Mouse (Mus musculus): ENCODE measurements around the gene Nostrin. TPM values are rescaled to one million over a fixed set of nuclear protein-coding genes. Genes with fewer than 3 reads are reported as not detected.

Nostrin gene
- polyA plus RNA-seq, 1 experiment: not detected

DNA sequence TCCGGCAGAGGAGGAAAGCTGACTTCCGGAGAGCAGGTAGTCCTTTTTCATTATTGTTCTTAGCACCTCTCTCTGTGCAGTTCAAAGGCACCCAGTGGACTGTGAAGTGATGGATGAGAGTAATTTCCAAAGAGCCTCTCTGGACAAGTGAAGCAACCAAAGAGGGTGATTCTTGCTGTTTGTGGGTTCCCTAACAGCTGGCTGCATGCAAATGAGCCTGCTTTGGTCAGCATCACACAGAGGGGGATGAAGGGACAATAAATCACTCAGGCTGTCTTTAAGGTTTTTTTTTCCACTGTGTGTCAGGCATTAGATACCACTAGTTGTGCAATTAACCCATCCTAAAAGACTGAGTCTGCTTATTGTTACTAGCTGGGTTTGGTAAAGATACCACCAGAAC, 15.9 kb upstream of the Nostrin start:
- Histone ChIP-seq H3K36me3 (ENCODE audit: control insufficient read depth, insufficient read depth, low read length, poor library complexity, severe bottlenecking) (no peaks in the 10 kb centered on the region), H3K27me3 (ENCODE audit: control insufficient read depth, insufficient read depth, low read length, poor library complexity, severe bottlenecking) (no peaks in the 10 kb centered on the region), H3K4me1 (ENCODE audit: control insufficient read depth, insufficient read depth, low read length) (no peaks in the 10 kb centered on the region), H3K9ac (ENCODE audit: low read depth, poor library complexity, severe bottlenecking) (no peak overlapping the region), H3K27ac (ENCODE audit: insufficient read depth, low read length) (no peak overlapping the region), H3K4me3 (ENCODE audit: low read depth, low read length) (no peak overlapping the region), H3K9me3 (replicated peaks; ENCODE audit: control insufficient read depth, insufficient read depth, low read length, poor library complexity, severe bottlenecking) (no peaks in the 10 kb centered on the region)
- TF ChIP-seq CTCF (IDR thresholded peaks at IDR 0.05; ENCODE audit: low read depth, low read length) (no peak), POLR2A (IDR thresholded peaks at IDR 0.05; ENCODE audit: insufficient read depth, low read length) (no peak), EP300 (IDR thresholded peaks at IDR 0.05; ENCODE audit: insufficient read depth, low read depth, low read length) (no peak)

DNA sequence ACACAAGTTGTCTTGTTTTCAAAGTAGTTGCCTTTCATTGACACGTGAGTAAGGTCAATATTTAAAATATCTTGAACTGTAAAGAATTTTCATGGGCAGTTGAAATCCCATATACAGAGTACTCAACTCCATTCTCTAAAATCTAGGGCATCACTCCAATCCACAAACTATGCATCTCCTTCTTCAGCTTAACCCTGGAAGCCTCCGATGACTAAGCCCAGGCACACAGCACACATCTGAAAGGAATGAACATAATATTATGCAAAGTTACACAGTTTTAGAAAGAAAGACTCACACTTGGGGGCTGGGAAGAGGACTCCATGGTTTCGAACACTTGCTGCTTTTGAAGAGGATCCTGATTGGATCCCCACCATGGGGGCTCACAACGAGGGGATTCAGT, 13.9 kb upstream of the Nostrin start:
- Histone ChIP-seq H3K4me3 (ENCODE audit: low read depth, low read length) (no peak overlapping the region), H3K27me3 (ENCODE audit: control insufficient read depth, insufficient read depth, low read length, poor library complexity, severe bottlenecking) (no peaks in the 10 kb centered on the region), H3K9me3 (replicated peaks; ENCODE audit: control insufficient read depth, insufficient read depth, low read length, poor library complexity, severe bottlenecking) (no peaks in the 10 kb centered on the region), H3K27ac (ENCODE audit: insufficient read depth, low read length) (no peak overlapping the region), H3K9ac (ENCODE audit: low read depth, poor library complexity, severe bottlenecking) (no peak overlapping the region), H3K4me1 (ENCODE audit: control insufficient read depth, insufficient read depth, low read length) (no peaks in the 10 kb centered on the region), H3K36me3 (ENCODE audit: control insufficient read depth, insufficient read depth, low read length, poor library complexity, severe bottlenecking) (no peaks in the 10 kb centered on the region)
- TF ChIP-seq POLR2A (IDR thresholded peaks at IDR 0.05; ENCODE audit: insufficient read depth, low read length) (no peak), EP300 (IDR thresholded peaks at IDR 0.05; ENCODE audit: insufficient read depth, low read depth, low read length) (no peak), CTCF (IDR thresholded peaks at IDR 0.05; ENCODE audit: low read depth, low read length) (no peak)

DNA sequence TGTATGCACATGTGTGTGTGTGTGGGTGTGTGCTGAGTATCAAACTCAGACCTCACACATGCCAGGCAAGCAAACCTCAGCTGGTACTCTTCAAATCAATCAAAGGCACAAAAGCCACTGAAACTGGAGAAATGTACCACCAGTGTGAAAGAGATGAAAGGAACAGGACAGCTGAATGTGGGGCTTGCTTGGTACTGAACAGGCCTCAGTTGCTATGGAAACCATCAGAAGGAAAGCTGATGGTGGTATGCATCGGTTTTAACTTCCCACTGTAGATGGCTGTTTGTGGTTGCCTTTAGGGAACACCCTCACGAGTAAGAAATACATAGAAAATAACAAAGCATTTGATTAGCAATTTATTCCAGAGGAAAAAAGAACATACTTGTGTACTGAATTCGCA, 10.2 kb upstream of the Nostrin start:
- Histone ChIP-seq H3K36me3 (ENCODE audit: control insufficient read depth, insufficient read depth, low read length, poor library complexity, severe bottlenecking) (no peaks in the 10 kb centered on the region), H3K4me1 (ENCODE audit: control insufficient read depth, insufficient read depth, low read length) (no peaks in the 10 kb centered on the region), H3K9me3 (replicated peaks; ENCODE audit: control insufficient read depth, insufficient read depth, low read length, poor library complexity, severe bottlenecking) (no peaks in the 10 kb centered on the region), H3K27me3 (ENCODE audit: control insufficient read depth, insufficient read depth, low read length, poor library complexity, severe bottlenecking) (no peaks in the 10 kb centered on the region), H3K27ac (ENCODE audit: insufficient read depth, low read length) (no peak overlapping the region), H3K9ac (ENCODE audit: low read depth, poor library complexity, severe bottlenecking) (no peak overlapping the region), H3K4me3 (ENCODE audit: low read depth, low read length) (no peak overlapping the region)
- TF ChIP-seq EP300 (IDR thresholded peaks at IDR 0.05; ENCODE audit: insufficient read depth, low read depth, low read length) (no peak), CTCF (IDR thresholded peaks at IDR 0.05; ENCODE audit: low read depth, low read length) (no peak), POLR2A (IDR thresholded peaks at IDR 0.05; ENCODE audit: insufficient read depth, low read length) (no peak)

DNA sequence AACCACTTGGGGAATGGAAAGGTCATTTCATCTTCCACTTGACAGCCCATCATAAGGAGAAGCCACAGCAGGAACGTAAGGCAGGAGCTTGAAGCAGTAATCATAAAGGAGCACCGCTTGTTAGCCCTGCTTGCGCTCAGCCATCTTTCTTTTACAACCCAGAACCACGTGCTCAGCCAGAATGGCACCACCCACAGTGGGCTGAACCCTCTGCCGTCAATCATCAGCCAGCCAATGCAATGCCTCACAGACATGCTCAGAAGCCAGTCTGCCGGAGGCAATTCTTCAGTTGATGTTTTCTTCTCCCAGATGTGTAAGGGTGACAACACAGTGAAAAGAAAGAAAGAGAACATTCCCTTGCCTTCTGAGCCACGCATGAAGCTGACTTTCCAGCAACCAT, 7.3 kb upstream of the Nostrin start:
- Histone ChIP-seq H3K36me3 (ENCODE audit: control insufficient read depth, insufficient read depth, low read length, poor library complexity, severe bottlenecking) (no peaks in the 10 kb centered on the region), H3K27me3 (ENCODE audit: control insufficient read depth, insufficient read depth, low read length, poor library complexity, severe bottlenecking) (no peaks in the 10 kb centered on the region), H3K9me3 (replicated peaks; ENCODE audit: control insufficient read depth, insufficient read depth, low read length, poor library complexity, severe bottlenecking) (no peaks in the 10 kb centered on the region), H3K9ac (ENCODE audit: low read depth, poor library complexity, severe bottlenecking) (no peak overlapping the region), H3K4me3 (ENCODE audit: low read depth, low read length) (no peak overlapping the region), H3K4me1 (ENCODE audit: control insufficient read depth, insufficient read depth, low read length) (peaks cover 3% of the 10 kb centered on the region), H3K27ac (ENCODE audit: insufficient read depth, low read length) (no peak overlapping the region)
- TF ChIP-seq POLR2A (IDR thresholded peaks at IDR 0.05; ENCODE audit: insufficient read depth, low read length) (no peak), EP300 (IDR thresholded peaks at IDR 0.05; ENCODE audit: insufficient read depth, low read depth, low read length) (no peak), CTCF (IDR thresholded peaks at IDR 0.05; ENCODE audit: low read depth, low read length) (no peak)

DNA sequence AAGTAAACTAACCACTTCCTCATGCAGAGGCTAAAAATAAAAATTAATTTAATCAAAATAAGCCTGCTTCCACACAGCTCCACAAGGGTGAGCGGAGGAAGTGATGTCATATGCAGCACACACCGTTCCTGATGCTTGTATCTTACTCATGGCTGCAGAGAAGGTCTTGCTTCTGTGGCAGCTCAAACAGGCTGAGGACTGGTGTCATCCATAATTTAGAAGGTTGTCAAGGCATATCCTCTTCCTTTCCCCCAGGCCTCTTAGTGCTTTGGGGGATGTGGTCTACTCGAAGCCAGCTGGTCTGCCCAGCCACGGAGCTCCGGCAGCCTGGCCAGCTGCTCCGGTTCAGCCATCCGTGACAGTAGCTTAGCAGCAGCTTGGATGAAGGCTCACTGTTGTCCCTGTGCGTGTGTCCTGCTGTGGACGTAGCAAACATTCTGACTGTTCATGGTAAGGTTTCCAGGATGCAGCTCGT, 6.6 kb upstream of the Nostrin start:
- Histone ChIP-seq H3K9ac (ENCODE audit: low read depth, poor library complexity, severe bottlenecking) (no peak overlapping the region), H3K27me3 (ENCODE audit: control insufficient read depth, insufficient read depth, low read length, poor library complexity, severe bottlenecking) (no peaks in the 10 kb centered on the region), H3K27ac (ENCODE audit: insufficient read depth, low read length) (no peak overlapping the region), H3K4me3 (ENCODE audit: low read depth, low read length) (no peak overlapping the region), H3K36me3 (ENCODE audit: control insufficient read depth, insufficient read depth, low read length, poor library complexity, severe bottlenecking) (no peaks in the 10 kb centered on the region), H3K9me3 (replicated peaks; ENCODE audit: control insufficient read depth, insufficient read depth, low read length, poor library complexity, severe bottlenecking) (no peaks in the 10 kb centered on the region), H3K4me1 (ENCODE audit: control insufficient read depth, insufficient read depth, low read length) (peaks cover 3% of the 10 kb centered on the region)
- TF ChIP-seq POLR2A (IDR thresholded peaks at IDR 0.05; ENCODE audit: insufficient read depth, low read length) (no peak), CTCF (IDR thresholded peaks at IDR 0.05; ENCODE audit: low read depth, low read length) (no peak), EP300 (IDR thresholded peaks at IDR 0.05; ENCODE audit: insufficient read depth, low read depth, low read length) (no peak)

DNA sequence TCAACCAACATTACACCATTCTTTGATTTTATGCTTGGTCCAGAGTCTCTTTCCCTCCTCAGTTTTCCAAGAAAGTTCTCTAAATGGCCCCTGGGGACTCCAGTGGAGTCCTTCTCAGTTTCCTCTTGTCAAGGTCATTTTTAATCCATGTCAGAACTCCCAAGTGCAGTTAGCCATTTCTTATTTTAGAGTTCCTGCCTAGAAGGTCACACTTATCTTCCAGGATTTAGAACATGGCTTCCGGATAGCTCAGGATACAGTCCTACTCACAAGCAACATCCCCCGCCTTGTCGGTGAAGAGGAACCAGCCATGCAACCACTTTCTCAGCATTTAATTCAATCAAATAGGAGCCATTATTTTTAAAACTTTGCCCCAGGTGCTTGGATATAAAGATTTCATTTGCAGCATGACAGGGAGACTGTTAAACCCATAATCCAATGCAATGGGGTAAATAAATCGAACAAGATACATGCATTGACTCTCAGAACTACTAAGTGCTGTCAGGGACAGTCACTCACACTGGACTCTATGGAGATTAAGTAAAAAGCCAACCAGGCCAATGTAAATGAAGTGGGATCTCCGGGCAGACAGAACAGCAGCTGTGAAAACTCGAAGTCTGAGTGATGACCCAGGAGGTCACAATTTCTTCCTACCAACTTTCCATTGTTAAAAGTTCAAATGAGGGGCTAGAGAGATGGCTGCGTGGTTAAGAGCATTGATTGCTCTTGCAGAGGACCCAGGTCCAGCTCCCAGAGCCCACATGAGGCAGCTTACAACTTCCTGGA, 6.0 kb upstream of the Nostrin start:
- TF ChIP-seq POLR2A (IDR thresholded peaks at IDR 0.05; ENCODE audit: insufficient read depth, low read length) (no peak), EP300 (IDR thresholded peaks at IDR 0.05; ENCODE audit: insufficient read depth, low read depth, low read length) (no peak), CTCF (IDR thresholded peaks at IDR 0.05; ENCODE audit: low read depth, low read length) (no peak)
- Histone ChIP-seq H3K9ac (ENCODE audit: low read depth, poor library complexity, severe bottlenecking) (no peak overlapping the region), H3K36me3 (ENCODE audit: control insufficient read depth, insufficient read depth, low read length, poor library complexity, severe bottlenecking) (no peaks in the 10 kb centered on the region), H3K27ac (ENCODE audit: insufficient read depth, low read length) (no peak overlapping the region), H3K9me3 (replicated peaks; ENCODE audit: control insufficient read depth, insufficient read depth, low read length, poor library complexity, severe bottlenecking) (no peaks in the 10 kb centered on the region), H3K4me3 (ENCODE audit: low read depth, low read length) (no peak overlapping the region), H3K27me3 (ENCODE audit: control insufficient read depth, insufficient read depth, low read length, poor library complexity, severe bottlenecking) (no peaks in the 10 kb centered on the region), H3K4me1 (ENCODE audit: control insufficient read depth, insufficient read depth, low read length) (peaks cover 3% of the 10 kb centered on the region)
